Mouse (Mus musculus): Measurements from ENCODE around the gene Slc22a14. TPM values are rescaled to one million over a fixed set of nuclear protein-coding genes. Genes with fewer than 3 reads are reported as not detected.

The Slc22a14 gene
- total RNA-seq, 1 experiment, result 0.45 TPM

- DNase-seq (ENCODE audit: low read depth, low spot score), result no peak
- TF ChIP-seq ZNF384 (IDR thresholded peaks at IDR 0.05; ENCODE audit: low read depth, low read length) (no peak), HCFC1 (IDR thresholded peaks at IDR 0.05; ENCODE audit: borderline replicate concordance, insufficient read depth, low read length) (no peak), ZC3H11A (IDR thresholded peaks at IDR 0.05; ENCODE audit: borderline replicate concordance, low read depth, low read length) (no peak), CHD2 (IDR thresholded peaks at IDR 0.05; ENCODE audit: low read depth, low read length) (no peak), MAFK (IDR thresholded peaks at IDR 0.05; ENCODE audit: insufficient read depth, low read depth, low read length) (no peak)
- in situ Hi-C loops (cut with MboI; ENCODE audit: low sequenced_read_pairs in 2 of 2, unreplicated experiment in 2 of 2), result no loop called here
Measured at GRCm38 (mm10) chr9:119128436-119129181, 236.7 kb downstream of the Slc22a14 start.

GRCm38 (mm10) chr9:119122596-119123369 lies 242.6 kb downstream of the Slc22a14 start:
- in situ Hi-C loops (cut with MboI; ENCODE audit: low sequenced_read_pairs in 2 of 2, unreplicated experiment in 2 of 2), result no loop called here
- H3K4me3 ChIP-seq (ENCODE audit: insufficient read depth in 1 of 2, low read depth in 1 of 2, low read length in 2 of 2, poor library complexity in 1 of 2, severe bottlenecking in 1 of 2), result no peak overlapping the region
- no peaks in the 10 kb centered on the region; a peak in 1 of 4 replicates for H3K4me1 ChIP-seq (ENCODE audit: control insufficient read depth in 2 of 2, insufficient read depth in 2 of 2, low read length in 2 of 2, poor library complexity in 1 of 2)
- H3K9ac ChIP-seq (ENCODE audit: insufficient read depth, low read depth, low read length, poor library complexity, severe bottlenecking), result no peak overlapping the region
- no peaks in the 10 kb centered on the region for H3K9me3 ChIP-seq (ENCODE audit: control insufficient read depth, insufficient read depth, low read depth, low read length)
- H3K27ac ChIP-seq (ENCODE audit: insufficient read depth, low read depth, low read length, poor library complexity, severe bottlenecking), result no peak overlapping the region
- no peak for DNase-seq (ENCODE audit: low read depth, low spot score)
- H3K36me3 ChIP-seq (ENCODE audit: control insufficient read depth, insufficient read depth, low read length, poor library complexity, severe bottlenecking), result no peaks in the 10 kb centered on the region
- TF ChIP-seq MAFK (IDR thresholded peaks at IDR 0.05; ENCODE audit: insufficient read depth, low read depth, low read length) (no peak), CHD2 (IDR thresholded peaks at IDR 0.05; ENCODE audit: low read depth, low read length) (no peak), ZNF384 (IDR thresholded peaks at IDR 0.05; ENCODE audit: low read depth, low read length) (no peak), ZC3H11A (IDR thresholded peaks at IDR 0.05; ENCODE audit: borderline replicate concordance, low read depth, low read length) (no peak), HCFC1 (IDR thresholded peaks at IDR 0.05; ENCODE audit: borderline replicate concordance, insufficient read depth, low read length) (no peak)

More at GRCm38 (mm10) chr9:119128436-119129181, 236.7 kb downstream of the Slc22a14 start:
- no peak overlapping the region for H3K27ac ChIP-seq (ENCODE audit: insufficient read depth, low read depth, low read length, poor library complexity, severe bottlenecking)
- no peaks in the 10 kb centered on the region for H3K9me3 ChIP-seq (ENCODE audit: control insufficient read depth, insufficient read depth, low read depth, low read length)
- H3K4me3 ChIP-seq (ENCODE audit: insufficient read depth in 1 of 2, low read depth in 1 of 2, low read length in 2 of 2, poor library complexity in 1 of 2, severe bottlenecking in 1 of 2), result no peak overlapping the region
- no peaks in the 10 kb centered on the region for H3K4me1 ChIP-seq (ENCODE audit: control insufficient read depth in 2 of 2, insufficient read depth in 2 of 2, low read length in 2 of 2, poor library complexity in 1 of 2)
- H3K36me3 ChIP-seq (ENCODE audit: control insufficient read depth, insufficient read depth, low read length, poor library complexity, severe bottlenecking), result no peaks in the 10 kb centered on the region
- H3K9ac ChIP-seq (ENCODE audit: insufficient read depth, low read depth, low read length, poor library complexity, severe bottlenecking), result no peak overlapping the region

GRCm38 (mm10) chr9:119120168-119120560 lies 245.2 kb downstream of the Slc22a14 start:
- no peaks in the 10 kb centered on the region for H3K36me3 ChIP-seq (ENCODE audit: control insufficient read depth, insufficient read depth, low read length, poor library complexity, severe bottlenecking)
- no peak for DNase-seq (ENCODE audit: low read depth, low spot score)
- no peak overlapping the region for H3K9ac ChIP-seq (ENCODE audit: insufficient read depth, low read depth, low read length, poor library complexity, severe bottlenecking)
- no peak for TF ChIP-seq ZC3H11A (IDR thresholded peaks at IDR 0.05; ENCODE audit: borderline replicate concordance, low read depth, low read length)
- no peak for TF ChIP-seq HCFC1 (IDR thresholded peaks at IDR 0.05; ENCODE audit: borderline replicate concordance, insufficient read depth, low read length)
- no peak for TF ChIP-seq MAFK (IDR thresholded peaks at IDR 0.05; ENCODE audit: insufficient read depth, low read depth, low read length)
- TF ChIP-seq CHD2 (IDR thresholded peaks at IDR 0.05; ENCODE audit: low read depth, low read length), result no peak
- TF ChIP-seq ZNF384 (IDR thresholded peaks at IDR 0.05; ENCODE audit: low read depth, low read length), result no peak
- peaks cover 0 to under 1% of the 10 kb centered on the region in 2 experiments; a peak in 1 of 4 replicates for H3K4me1 ChIP-seq (ENCODE audit: control insufficient read depth in 2 of 2, insufficient read depth in 2 of 2, low read length in 2 of 2, poor library complexity in 1 of 2)
- in situ Hi-C loops (cut with MboI; ENCODE audit: low sequenced_read_pairs in 2 of 2, unreplicated experiment in 2 of 2), result no loop called here
- H3K27ac ChIP-seq (ENCODE audit: insufficient read depth, low read depth, low read length, poor library complexity, severe bottlenecking), result no peak overlapping the region
- no peak overlapping the region for H3K4me3 ChIP-seq (ENCODE audit: insufficient read depth in 1 of 2, low read depth in 1 of 2, low read length in 2 of 2, poor library complexity in 1 of 2, severe bottlenecking in 1 of 2)
- no peaks in the 10 kb centered on the region for H3K9me3 ChIP-seq (ENCODE audit: control insufficient read depth, insufficient read depth, low read depth, low read length)

Other genes starting within 250 kb of the Slc22a14 start
- gene Acaa1b, start 208.5 kb downstream of the Slc22a14 start, total RNA-seq (2012; rRNA removed), result 3.0 and 6.8 TPM in 2 replicates
- gene Gm47289, start 206.4 kb downstream of the Slc22a14 start, total RNA-seq (2012; rRNA removed), result not detected in 2 replicates
- 0.13 TPM in 1 of 2 replicates, not detected in the other for gene Slc22a13, start 156.5 kb downstream of the Slc22a14 start, total RNA-seq (2012; rRNA removed)
- gene Oxsr1, start 43.1 kb downstream of the Slc22a14 start, total RNA-seq (2012; rRNA removed), result 52.1 and 53.1 TPM in 2 replicates
- 54.9 and 58.2 TPM in 2 replicates for gene Acaa1a, start 25.9 kb downstream of the Slc22a14 start, total RNA-seq (2012; rRNA removed)
- gene Myd88, start 24.1 kb downstream of the Slc22a14 start, total RNA-seq (2012; rRNA removed), result 4.2 and 5.4 TPM in 2 replicates
- 3.7 and 6.7 TPM in 2 replicates for gene Xylb, start 8.2 kb downstream of the Slc22a14 start, total RNA-seq (2012; rRNA removed)
- gene Acvr2b, start 36.6 kb upstream of the Slc22a14 start, total RNA-seq (2012; rRNA removed), result 29.8 and 57.1 TPM in 2 replicates
- 9.3 and 11.9 TPM in 2 replicates for gene Exog, start 79.4 kb upstream of the Slc22a14 start, total RNA-seq (2012; rRNA removed)
- gene Scn5a, start 213.5 kb upstream of the Slc22a14 start, total RNA-seq (2012; rRNA removed), result 0.76 and 0.95 TPM in 2 replicates